Mouse (Mus musculus): ENCODE results near the gene Nol4l.
"Not testable (repeated sequence)": the region's sequence is repeated elsewhere in the genome, so short reads cannot be mapped to it uniquely, and the experiment has no call there.

Nol4l gene

GRCm38 (mm10) chr2:153421233-153421632 lies 108.5 kb downstream of the Nol4l start:
- DNase-seq (ENCODE audit: low spot score in 2 of 2) = no peak

GRCm38 (mm10) chr2:153418381-153418780 lies 111.4 kb downstream of the Nol4l start:
- DNase-seq (ENCODE audit: low spot score in 2 of 2) = no peak

- DNase-seq (ENCODE audit: low spot score in 2 of 2) = no peak
Measured at GRCm38 (mm10) chr2:153417841-153418240, 111.9 kb downstream of the Nol4l start.

GRCm38 (mm10) chr2:153414607-153415006 lies 115.2 kb downstream of the Nol4l start:
- no peak for DNase-seq (ENCODE audit: low spot score in 2 of 2)

GRCm38 (mm10) chr2:153412563-153412962 lies 117.2 kb downstream of the Nol4l start:
- no peak for DNase-seq (ENCODE audit: low spot score in 2 of 2)

GRCm38 (mm10) chr2:153411557-153411956 lies 118.2 kb downstream of the Nol4l start:
- no peak for DNase-seq (ENCODE audit: low spot score in 2 of 2)

- DNase-seq (ENCODE audit: low spot score in 2 of 2) = no peak
Measured at GRCm38 (mm10) chr2:153408971-153409370, 120.8 kb downstream of the Nol4l start.

- no peak for DNase-seq (ENCODE audit: low spot score in 2 of 2)
Measured at GRCm38 (mm10) chr2:153406882-153407281, 122.9 kb downstream of the Nol4l start.

- no peak for DNase-seq (ENCODE audit: low spot score in 2 of 2)
Measured at GRCm38 (mm10) chr2:153404882-153405281, 124.9 kb downstream of the Nol4l start.

GRCm38 (mm10) chr2:153404062-153404461 lies 125.7 kb downstream of the Nol4l start:
- no peak for DNase-seq (ENCODE audit: low spot score in 2 of 2)

GRCm38 (mm10) chr2:153399166-153399565 lies 130.6 kb downstream of the Nol4l start:
- no peak for DNase-seq (ENCODE audit: low spot score in 2 of 2)

GRCm38 (mm10) chr2:153397790-153398515 lies 131.8 kb downstream of the Nol4l start:
- no peak for DNase-seq (ENCODE audit: low spot score in 2 of 2)

GRCm38 (mm10) chr2:153393045-153393444 lies 136.7 kb downstream of the Nol4l start:
- DNase-seq (ENCODE audit: low spot score in 2 of 2) = no peak

- no peak for DNase-seq (ENCODE audit: low spot score in 2 of 2)
Measured at GRCm38 (mm10) chr2:153389831-153390230, 139.9 kb downstream of the Nol4l start.

GRCm38 (mm10) chr2:153380479-153380878 lies 149.3 kb downstream of the Nol4l start:
- no peak for DNase-seq (ENCODE audit: low spot score in 2 of 2)

- DNase-seq (ENCODE audit: low spot score in 2 of 2) = no peak
Measured at GRCm38 (mm10) chr2:153375380-153375779, 154.4 kb downstream of the Nol4l start.

GRCm38 (mm10) chr2:153370871-153371270 lies 158.9 kb downstream of the Nol4l start:
- DNase-seq (ENCODE audit: low spot score in 2 of 2) = no peak

- DNase-seq (ENCODE audit: low spot score in 2 of 2) = not testable (repeated sequence)
Measured at GRCm38 (mm10) chr2:153364531-153364930, 165.2 kb downstream of the Nol4l start.

GRCm38 (mm10) chr2:153361101-153361710 lies 168.6 kb downstream of the Nol4l start:
- no peak for DNase-seq (ENCODE audit: low spot score in 2 of 2)

Data from frontal cortex, postnatal 10 days (tissue).